8 mouse cellular contexts compared by ENCODE assay signal in genomic region chr15:80255646-80256121, GRCm38 (mm10). TPM values are rescaled to one million over a fixed set of nuclear protein-coding genes. Genes with fewer than 3 reads are reported as not detected.
DNase-seq lines count a peak whose midpoint lies in the region; ATAC-seq and TF ChIP-seq lines count a peak whose summit lies in the region.

No protein-coding gene starts in this region.

- peak overlapping the region; percentile 83 for H3K4me3 ChIP-seq in embryonic facial prominence, embryonic 11.5 days (ENCODE audit: low read depth, low read length)
- H3K4me3 ChIP-seq in heart, adult 2 months = peak overlapping the region; percentile 100
- H3K4me3 ChIP-seq in kidney, adult 2 months (ENCODE audit: insufficient read depth, low read depth, low read length) = peak overlapping the region; percentile 93
- H3K4me3 ChIP-seq in liver, embryonic 14.5 days (ENCODE audit: insufficient read depth in 1 of 2, low read depth in 2 of 2, low read length in 2 of 2) = peak overlapping the region; percentile 87 to 91
- H3K4me3 ChIP-seq in stomach, embryonic 14.5 days (ENCODE audit: low read depth, low read length) = peak overlapping the region; percentile 100

- H3K4me2 ChIP-seq in embryonic facial prominence, embryonic 11.5 days (ENCODE audit: low read depth, low read length) = peak overlapping the region; percentile 86
- H3K4me2 ChIP-seq in liver, embryonic 14.5 days (ENCODE audit: low read depth) = peak overlapping the region; percentile 90
- peak overlapping the region; percentile 96 for H3K4me2 ChIP-seq in stomach, embryonic 14.5 days (replicated peaks; ENCODE audit: low read depth, low read length)

- H3K79me2 ChIP-seq in heart, adult 2 months (replicated peaks; ENCODE audit: control insufficient read depth, insufficient read depth, low read length) = no peaks in the 10 kb centered on the region

- peaks cover 5% of the 10 kb centered on the region for H3K36me3 ChIP-seq in embryonic facial prominence, embryonic 11.5 days (replicated peaks; ENCODE audit: control insufficient read depth, insufficient read depth, low read depth, low read length)
- H3K36me3 ChIP-seq in heart, adult 2 months (ENCODE audit: control insufficient read depth, insufficient read depth, low read length) = peaks cover 19% of the 10 kb centered on the region
- peaks cover 17% of the 10 kb centered on the region for H3K36me3 ChIP-seq in kidney, adult 2 months (ENCODE audit: control insufficient read depth, insufficient read depth, low read length)
- H3K36me3 ChIP-seq in liver, embryonic 14.5 days (replicated peaks; ENCODE audit: control insufficient read depth, insufficient read depth, low read depth) = peaks cover 50% of the 10 kb centered on the region
- H3K36me3 ChIP-seq in stomach, embryonic 14.5 days (ENCODE audit: control insufficient read depth, insufficient read depth, low read length) = peaks cover 31% of the 10 kb centered on the region

- peak; percentile 84 for DNase-seq in A20 (ENCODE audit: low read depth, low spot score)
- peak; percentile 91 to 93 for DNase-seq in adrenal gland, postnatal 36 days
- peak; percentile 83 for DNase-seq in embryonic facial prominence, embryonic 11.5 days (ENCODE audit: low spot score)
- DNase-seq in heart, adult 2 months = peak; percentile 85 to 87
- DNase-seq in kidney, adult 2 months = peak; percentile 86
- peak; percentile 63 to 71 (median 67) for DNase-seq in liver, embryonic 14.5 days (ENCODE audit: low read depth in 3 of 3, low spot score in 3 of 3)
- peak; percentile 85 to 86 for DNase-seq in natural killer cell, adult 2 months (ENCODE audit: low spot score in 2 of 2)

- TF ChIP-seq POLR2A in heart, adult 2 months (IDR thresholded peaks at IDR 0.05; ENCODE audit: insufficient read depth, low read depth, low read length) = no peak
- TF ChIP-seq POLR2A in kidney, adult 2 months (IDR thresholded peaks at IDR 0.05; ENCODE audit: low read depth, low read length) = no peak

- WGBS in embryonic facial prominence, embryonic 11.5 days = under 1% methylated on average over 50 of the region's 51 CpGs
- under 1% methylated on average over 51 of the region's 51 CpGs for WGBS in heart, adult 2 months
- 1% methylated on average over 51 of the region's 51 CpGs for WGBS in kidney, adult 2 months
- WGBS in liver, embryonic 14.5 days (ENCODE audit: insufficient replicate concordance) = under 1% methylated on average over 51 of the region's 51 CpGs
- WGBS in stomach, embryonic 14.5 days = 0% methylated on average over 51 of the region's 51 CpGs

- peak; percentile 35 for ATAC-seq in embryonic facial prominence, embryonic 11.5 days (replicated peaks; ENCODE audit: insufficient number of reproducible peaks, low FRiP score, low TSS enrichment, low read depth)
- ATAC-seq in liver, embryonic 14.5 days (ENCODE audit: insufficient read depth) = peak; percentile 46
- peak; percentile 35 for ATAC-seq in stomach, embryonic 14.5 days (ENCODE audit: insufficient number of reproducible peaks, insufficient read depth, low FRiP score, low read depth)

- intact Hi-C loops in heart, adult 2 months (cut with DNase I) = loop anchor here (1.0 to 10.0 kb wide), 3 partner anchors 21 to 939 kb away; partner anchors contain the start of genes Mief1 and Mrtfa

- H3K9ac ChIP-seq in embryonic facial prominence, embryonic 11.5 days (replicated peaks; ENCODE audit: low read length) = peak overlapping the region; percentile 99
- peak overlapping the region; percentile 98 for H3K9ac ChIP-seq in heart, adult 2 months (ENCODE audit: low read depth, low read length)
- H3K9ac ChIP-seq in liver, embryonic 14.5 days (replicated peaks) = peak overlapping the region; percentile 96
- H3K9ac ChIP-seq in stomach, embryonic 14.5 days (replicated peaks; ENCODE audit: low read depth, low read length) = peak overlapping the region; percentile 100

- no peak for TF ChIP-seq EP300 in heart, adult 2 months (IDR thresholded peaks at IDR 0.05; ENCODE audit: insufficient read depth, low read depth, low read length)
- 0 out of 2 replicates have a peak, but pooled peaks have one; percentile 12 for TF ChIP-seq EP300 in liver, embryonic 14.5 days (IDR thresholded peaks at IDR 0.05; ENCODE audit: low read depth)

- no peaks in the 10 kb centered on the region for H3K27me3 ChIP-seq in embryonic facial prominence, embryonic 11.5 days (ENCODE audit: control insufficient read depth, insufficient read depth, low read length)
- H3K27me3 ChIP-seq in heart, adult 2 months (ENCODE audit: control insufficient read depth, insufficient read depth, low read length) = no peaks in the 10 kb centered on the region
- H3K27me3 ChIP-seq in kidney, adult 2 months (replicated peaks; ENCODE audit: control insufficient read depth, insufficient read depth, low read length) = no peaks in the 10 kb centered on the region
- no peaks in the 10 kb centered on the region for H3K27me3 ChIP-seq in liver, embryonic 14.5 days (ENCODE audit: control insufficient read depth, insufficient read depth, low read length)
- H3K27me3 ChIP-seq in stomach, embryonic 14.5 days (ENCODE audit: control insufficient read depth, insufficient read depth, low read length) = no peaks in the 10 kb centered on the region

- H3K27ac ChIP-seq in embryonic facial prominence, embryonic 11.5 days (replicated peaks; ENCODE audit: low read depth, low read length) = peak overlapping the region; percentile 92
- H3K27ac ChIP-seq in heart, adult 2 months = peak overlapping the region; percentile 99
- H3K27ac ChIP-seq in kidney, adult 2 months (ENCODE audit: insufficient read depth, low read depth, low read length) = peak overlapping the region; percentile 99
- peak overlapping the region; percentile 97 for H3K27ac ChIP-seq in liver, embryonic 14.5 days
- H3K27ac ChIP-seq in stomach, embryonic 14.5 days (ENCODE audit: low read length) = peak overlapping the region; percentile 99

- no peaks in the 10 kb centered on the region for H3K9me3 ChIP-seq in embryonic facial prominence, embryonic 11.5 days (replicated peaks; ENCODE audit: control insufficient read depth, low read length)
- no peaks in the 10 kb centered on the region for H3K9me3 ChIP-seq in liver, embryonic 14.5 days (ENCODE audit: control insufficient read depth, low read length)
- H3K9me3 ChIP-seq in stomach, embryonic 14.5 days (ENCODE audit: control insufficient read depth, low read depth, low read length) = no peaks in the 10 kb centered on the region

- TF ChIP-seq CTCF in heart, adult 2 months (IDR thresholded peaks at IDR 0.05) = peak; percentile 23; the same call in 1 of the 2 replicates
- TF ChIP-seq CTCF in kidney, adult 2 months (conservative IDR thresholded peaks at IDR 0.05; ENCODE audit: insufficient read depth, insufficient read length, low read depth, low read length) = no peak
- no peak for TF ChIP-seq CTCF in liver, embryonic 14.5 days (IDR thresholded peaks at IDR 0.05; ENCODE audit: low read depth)

- no peaks in the 10 kb centered on the region; the same call in 1 of the 2 replicates for H3K4me1 ChIP-seq in embryonic facial prominence, embryonic 11.5 days (ENCODE audit: control insufficient read depth, insufficient read depth, low read length)
- H3K4me1 ChIP-seq in heart, adult 2 months (ENCODE audit: control insufficient read depth, insufficient read depth, low read length) = peaks cover 16% of the 10 kb centered on the region
- peaks cover 14% of the 10 kb centered on the region; the same call in 1 of the 2 replicates for H3K4me1 ChIP-seq in kidney, adult 2 months (ENCODE audit: control insufficient read depth, insufficient read depth, low read length)
- peaks cover 50 to 59% of the 10 kb centered on the region in 2 experiments for H3K4me1 ChIP-seq in liver, embryonic 14.5 days (replicated peaks; ENCODE audit: control insufficient read depth in 2 of 2, insufficient read depth in 2 of 2, low read length in 1 of 2)
- peaks cover 33% of the 10 kb centered on the region for H3K4me1 ChIP-seq in stomach, embryonic 14.5 days (ENCODE audit: control insufficient read depth, insufficient read depth, low read length)

RNA-seq across cellular contexts. Expression of gene Atf4, which starts 0.7 kb away (rescaled TPM):
- total RNA-seq in adrenal gland, postnatal 36 days (2021) = 100 to 1,000 TPM; 263 to 281 TPM
- 120 and 123 TPM in 2 replicates for polyA plus RNA-seq in embryonic facial prominence, embryonic 11.5 days (2014; fragmentation: Nextera tagmentation; extraction: Ambion mirVana)
- total RNA-seq in heart, adult 2 months (2021) = 10 to 100 TPM; 69.6 to 78.5 TPM
- 65.6 and 108 TPM in 2 replicates for polyA plus RNA-seq in heart, adult 2 months (2012; rRNA removed)
- polyA plus RNA-seq in kidney, adult 2 months (2012; rRNA removed) = 92.3 and 126 TPM in 2 replicates
- 146 and 246 TPM in 2 replicates for polyA plus RNA-seq in liver, embryonic 14.5 days (2012; rRNA removed)
- 108 and 129 TPM in 2 replicates for polyA plus RNA-seq in liver, embryonic 14.5 days (2014; fragmentation: Nextera tagmentation; extraction: Ambion mirVana)
- polyA plus RNA-seq in stomach, embryonic 14.5 days (2014; fragmentation: Nextera tagmentation; extraction: Ambion mirVana) = 114 and 127 TPM in 2 replicates

RNA-seq across cellular contexts. Expression of gene Rps19bp1, which starts 8.4 kb away (rescaled TPM):
- 10 to 100 TPM; 41.4 to 46.9 TPM for total RNA-seq in adrenal gland, postnatal 36 days (2021)
- 81.3 and 83.1 TPM in 2 replicates for polyA plus RNA-seq in embryonic facial prominence, embryonic 11.5 days (2014; fragmentation: Nextera tagmentation; extraction: Ambion mirVana)
- total RNA-seq in heart, adult 2 months (2021) = 10 to 100 TPM; 15.6 to 16.4 TPM
- 12.2 and 12.7 TPM in 2 replicates for polyA plus RNA-seq in heart, adult 2 months (2012; rRNA removed)
- 25.8 and 29.9 TPM in 2 replicates for polyA plus RNA-seq in kidney, adult 2 months (2012; rRNA removed)
- 16.2 and 25.6 TPM in 2 replicates for polyA plus RNA-seq in liver, embryonic 14.5 days (2012; rRNA removed)
- polyA plus RNA-seq in liver, embryonic 14.5 days (2014; fragmentation: Nextera tagmentation; extraction: Ambion mirVana) = 30.0 and 32.9 TPM in 2 replicates
- 53.4 and 61.8 TPM in 2 replicates for polyA plus RNA-seq in stomach, embryonic 14.5 days (2014; fragmentation: Nextera tagmentation; extraction: Ambion mirVana)

RNA-seq across cellular contexts. Expression of gene AC140267.1, which starts 20.0 kb away (rescaled TPM):
- 10 to 100 TPM; 13.7 to 16.1 TPM for total RNA-seq in adrenal gland, postnatal 36 days (2021)
- polyA plus RNA-seq in embryonic facial prominence, embryonic 11.5 days (2014; fragmentation: Nextera tagmentation; extraction: Ambion mirVana) = not detected in 2 replicates
- total RNA-seq in heart, adult 2 months (2021) = 10 to 100 TPM; 10.3 to 29.5 TPM
- polyA plus RNA-seq in heart, adult 2 months (2012; rRNA removed) = not detected in 2 replicates
- polyA plus RNA-seq in kidney, adult 2 months (2012; rRNA removed) = not detected in 2 replicates
- not detected in 2 replicates for polyA plus RNA-seq in liver, embryonic 14.5 days (2012; rRNA removed)
- not detected in 2 replicates for polyA plus RNA-seq in liver, embryonic 14.5 days (2014; fragmentation: Nextera tagmentation; extraction: Ambion mirVana)
- polyA plus RNA-seq in stomach, embryonic 14.5 days (2014; fragmentation: Nextera tagmentation; extraction: Ambion mirVana) = not detected in 2 replicates

RNA-seq across cellular contexts. Expression of gene Mief1, which starts 21.9 kb away (rescaled TPM):
- total RNA-seq in adrenal gland, postnatal 36 days (2021) = 10 to 100 TPM; 44.7 to 49.2 TPM
- polyA plus RNA-seq in embryonic facial prominence, embryonic 11.5 days (2014; fragmentation: Nextera tagmentation; extraction: Ambion mirVana) = 35.7 and 36.7 TPM in 2 replicates
- 10 to 100 TPM; 27.0 to 29.5 TPM for total RNA-seq in heart, adult 2 months (2021)
- polyA plus RNA-seq in heart, adult 2 months (2012; rRNA removed) = 12.2 and 17.3 TPM in 2 replicates
- 16.3 and 16.9 TPM in 2 replicates for polyA plus RNA-seq in kidney, adult 2 months (2012; rRNA removed)
- polyA plus RNA-seq in liver, embryonic 14.5 days (2012; rRNA removed) = 4.3 and 4.8 TPM in 2 replicates
- polyA plus RNA-seq in liver, embryonic 14.5 days (2014; fragmentation: Nextera tagmentation; extraction: Ambion mirVana) = 13.3 and 14.5 TPM in 2 replicates
- polyA plus RNA-seq in stomach, embryonic 14.5 days (2014; fragmentation: Nextera tagmentation; extraction: Ambion mirVana) = 34.5 and 36.4 TPM in 2 replicates

RNA-seq across cellular contexts. Expression of gene Cacna1i, which starts 31.4 kb away (rescaled TPM):
- under 1 TPM; 0.30 to 0.63 TPM for total RNA-seq in adrenal gland, postnatal 36 days (2021)
- polyA plus RNA-seq in embryonic facial prominence, embryonic 11.5 days (2014; fragmentation: Nextera tagmentation; extraction: Ambion mirVana) = 0.11 TPM in 1 of 2 replicates, not detected in the other
- total RNA-seq in heart, adult 2 months (2021) = under 1 TPM; 0.09 to 0.34 TPM
- polyA plus RNA-seq in heart, adult 2 months (2012; rRNA removed) = 0.12 and 0.21 TPM in 2 replicates
- polyA plus RNA-seq in kidney, adult 2 months (2012; rRNA removed) = 0.16 and 0.89 TPM in 2 replicates
- polyA plus RNA-seq in liver, embryonic 14.5 days (2012; rRNA removed) = 0.01 and 0.02 TPM in 2 replicates
- 0.01 TPM in 1 of 2 replicates, not detected in the other for polyA plus RNA-seq in liver, embryonic 14.5 days (2014; fragmentation: Nextera tagmentation; extraction: Ambion mirVana)
- polyA plus RNA-seq in stomach, embryonic 14.5 days (2014; fragmentation: Nextera tagmentation; extraction: Ambion mirVana) = not detected in 2 replicates

Comparison
In these comparisons a context has a peak if more than half of its experiments do, and no peak if none do; other contexts are left out.
1. Peak in every context shown above with its lines: DNase-seq, ATAC-seq, H3K4me3 ChIP-seq and H3K27ac ChIP-seq.